Mouse (Mus musculus) heart, postnatal 0 days (tissue): ENCODE measurements around the gene Paqr5. TPM values are rescaled to one million over a fixed set of nuclear protein-coding genes. Genes with fewer than 3 reads are reported as not detected.

ENCODE experiments used
- ATAC-seq: fragments of 200-750 bp; cut with Nextera tagmentation; 2 replicates; pipeline ENCODE4 v1.8.0; 2017; ENCODE audit warnings: low read depth, moderate number of reproducible peaks, moderate library complexity; ENCODE audit not compliant: insufficient read depth
- DNase-seq: peaks from one replicate; pipeline ENCODE4 v3.0.0-alpha.2; 2016; ENCODE audit warnings: low spot score
- H3K27ac ChIP-seq: fragments of 300-500 bp; sonication (generic); 2 replicates; pipeline ENCODE4 v1.5.1; 2014; ENCODE audit warnings: low read depth, mild to moderate bottlenecking
- H3K27me3 ChIP-seq: fragments of 300-500 bp; sonication (generic); 2 replicates; pipeline ENCODE4 v1.6.1; 2014; ENCODE audit warnings: low read length, mixed read lengths; ENCODE audit not compliant: control insufficient read depth, insufficient read depth
- H3K36me3 ChIP-seq: fragments of 300-500 bp; sonication (generic); replicated peaks from 2 replicates; pipeline ENCODE4 v1.6.1; 2014; ENCODE audit warnings: low read length, mixed read lengths; ENCODE audit not compliant: control insufficient read depth, insufficient read depth
- H3K4me1 ChIP-seq: fragments of 300-500 bp; sonication (generic); 2 replicates; pipeline ENCODE4 v1.6.1; 2014; ENCODE audit warnings: antibody characterized with exemption; ENCODE audit not compliant: control insufficient read depth, insufficient read depth
- H3K4me2 ChIP-seq: fragments of 300-500 bp; sonication (generic); 2 replicates; pipeline ENCODE4 v1.6.1; 2014; ENCODE audit warnings: low read depth, mild to moderate bottlenecking, low read length, moderate library complexity
- H3K4me3 ChIP-seq: fragments of 300-500 bp; sonication (generic); 2 replicates; pipeline ENCODE4 v1.5.1; 2014; ENCODE audit warnings: low read depth, low read length
- H3K9ac ChIP-seq: fragments of 300-500 bp; sonication (generic); replicated peaks from 2 replicates; pipeline ENCODE4 v1.6.1; 2014; ENCODE audit warnings: low read depth, low read length, mixed read lengths
- H3K9me3 ChIP-seq: fragments of 300-500 bp; sonication (generic); replicated peaks from 2 replicates; pipeline ENCODE4 v1.6.1; 2016; ENCODE audit warnings: low read length; ENCODE audit not compliant: control insufficient read depth
- CTCF ChIP-seq: IDR thresholded peaks from 2 replicates; pipeline ENCODE4 v1.5.1; 2016; ENCODE audit warnings: antibody characterized with exemption, control low read depth, low read depth
- EP300 ChIP-seq: IDR thresholded peaks from 2 replicates; pipeline ENCODE4 v1.6.1; 2016; ENCODE audit warnings: antibody characterized with exemption, low read depth
- WGBS: fragments of 180-500 bp; shearing (Covaris S2); extraction: QIAGEN DNeasy Blood & Tissue Kit; methylation state at CpG from one replicate; pipeline ENCODE4 v1.1.7; 2014; 5-methylcytosine and 5-hydroxymethylcytosine counted together
- polyA plus RNA-seq: library from polyadenylated mRNA; unstranded; fragments of >200 nt; fragmentation: Nextera tagmentation; extraction: Ambion mirVana; gene quantifications from 2 replicates; pipeline ENCODE4 v1.2.1, GENCODE M21; 2015
- total RNA-seq: library from RNA; depleted of rRNA; stranded (reverse); fragments of >200 nt; gene quantifications from 2 replicates; pipeline ENCODE4 v1.2.3, GENCODE M21; 2014; ENCODE audit warnings: low replicate concordance

Gene Paqr5
- total and polyA plus RNA-seq, 2 experiments from 2014 or later: 0.18 to 5.1 TPM

DNA sequence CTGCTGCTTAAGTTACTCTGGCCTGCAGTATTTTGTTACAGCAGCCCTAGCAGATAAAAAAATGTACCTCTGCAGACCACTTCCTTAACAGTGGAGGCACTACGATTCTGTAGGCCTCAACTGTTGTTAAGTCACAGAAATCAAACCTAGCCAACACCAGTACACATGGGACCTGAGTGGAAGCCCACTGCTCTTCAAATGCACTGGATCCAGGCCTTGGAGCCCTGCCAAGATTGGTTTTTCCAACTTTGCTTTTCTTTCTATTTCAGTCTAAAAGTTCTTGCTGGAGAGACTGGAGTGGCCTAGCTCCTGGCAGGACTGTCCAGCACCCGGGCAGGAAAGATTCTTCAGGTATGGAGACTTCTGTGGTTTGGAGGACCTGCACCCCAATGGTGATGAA, 29.6 kb upstream of the Paqr5 start:
- ATAC-seq (no peak), DNase-seq (no peak)
- Histone ChIP-seq H3K4me2 (no peak overlapping the region), H3K9me3 (no peaks in the 10 kb centered on the region), H3K27me3 (no peaks in the 10 kb centered on the region), H3K9ac (no peak overlapping the region), H3K4me3 (no peak overlapping the region), H3K4me1 (0 out of 2 replicates have a peak, but pooled peaks cover 3% of the 10 kb centered on the region), H3K27ac (no peak overlapping the region), H3K36me3 (no peaks in the 10 kb centered on the region)
- 73% methylated on average over 2 of the region's 2 CpGs for WGBS
- TF ChIP-seq CTCF: no peak
- no peak for TF ChIP-seq EP300

DNA sequence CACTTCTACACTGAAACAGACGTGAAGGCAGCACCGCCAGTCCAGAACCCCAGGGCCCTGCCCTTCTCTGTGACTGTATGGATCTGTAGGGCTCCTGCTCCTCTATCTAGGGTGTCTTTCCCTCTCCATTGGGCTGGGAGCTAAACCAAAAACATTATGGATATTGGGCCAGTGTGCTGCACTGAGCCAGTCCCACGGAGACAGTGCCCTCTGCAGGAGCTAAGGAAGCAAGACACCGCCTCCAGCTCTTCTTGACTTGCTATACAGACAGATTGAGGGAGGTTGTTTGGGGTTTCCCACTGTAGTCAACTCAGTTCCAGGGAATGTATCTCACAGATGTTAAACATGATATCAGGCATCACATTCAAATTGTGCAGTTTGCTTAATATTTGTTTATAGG, 24.1 kb upstream of the Paqr5 start:
- 59% methylated on average over 4 of the region's 4 CpGs for WGBS
- no peak overlapping the region for H3K4me2 ChIP-seq
- TF ChIP-seq CTCF: peak; percentile 51
- TF ChIP-seq EP300: no peak
- no peak overlapping the region for H3K9ac ChIP-seq
- no peaks in the 10 kb centered on the region for H3K4me1 ChIP-seq
- no peak overlapping the region for H3K4me3 ChIP-seq
- H3K9me3 ChIP-seq: no peaks in the 10 kb centered on the region
- H3K27me3 ChIP-seq: no peaks in the 10 kb centered on the region
- H3K27ac ChIP-seq: no peak overlapping the region
- DNase-seq (no peak), ATAC-seq (no peak)
- no peaks in the 10 kb centered on the region for H3K36me3 ChIP-seq

DNA sequence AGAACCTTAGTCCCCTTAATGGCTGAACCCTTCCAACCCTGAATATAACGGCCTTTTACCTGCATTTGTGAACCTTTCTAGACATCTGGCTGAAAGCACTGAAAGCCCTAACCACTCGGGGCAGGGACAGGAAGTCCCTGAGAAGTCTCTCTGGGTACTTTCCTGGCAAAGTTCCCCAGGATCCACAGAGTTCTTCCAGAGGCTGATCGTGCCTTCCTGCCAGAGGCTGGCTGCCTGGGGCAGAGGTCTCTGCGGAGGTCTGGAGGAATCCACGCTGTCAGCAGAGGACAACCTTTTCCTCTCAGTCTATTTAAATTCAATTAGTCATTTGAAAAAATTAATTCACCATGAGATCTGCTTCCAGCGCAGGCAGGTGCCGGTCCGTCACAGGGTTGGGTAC, 22.5 kb upstream of the Paqr5 start:
- Histone ChIP-seq H3K4me1 (no peaks in the 10 kb centered on the region), H3K36me3 (no peaks in the 10 kb centered on the region), H3K9me3 (no peaks in the 10 kb centered on the region), H3K4me2 (no peak overlapping the region), H3K4me3 (no peak overlapping the region), H3K9ac (no peak overlapping the region), H3K27ac (no peak overlapping the region), H3K27me3 (no peaks in the 10 kb centered on the region)
- WGBS: 68% methylated on average over 8 of the region's 8 CpGs
- TF ChIP-seq CTCF: no peak
- no peak for TF ChIP-seq EP300
- ATAC-seq (no peak), DNase-seq (no peak)

DNA sequence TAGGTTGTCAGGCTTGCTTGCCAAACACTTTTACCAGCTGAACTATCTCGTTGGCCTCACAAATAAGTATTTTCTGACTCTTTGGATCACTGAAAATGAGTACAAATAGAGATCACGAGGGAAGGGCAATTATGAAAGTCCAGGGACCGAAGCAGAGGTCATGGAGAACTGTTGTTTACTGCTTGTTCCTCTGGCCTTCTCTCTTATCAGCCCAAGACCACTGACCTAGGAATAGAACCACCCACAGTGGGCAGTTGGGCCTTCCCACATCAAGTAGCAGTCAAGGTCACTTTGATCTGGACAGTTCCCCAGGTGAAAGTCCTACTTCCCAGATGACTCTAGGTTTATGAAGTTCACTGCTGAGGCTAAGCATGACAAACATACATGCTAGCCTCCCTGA, 15.5 kb upstream of the Paqr5 start:
- no peaks in the 10 kb centered on the region for H3K9me3 ChIP-seq
- no peak overlapping the region for H3K9ac ChIP-seq
- H3K4me2 ChIP-seq: no peak overlapping the region
- ATAC-seq (no peak), DNase-seq (no peak)
- H3K27ac ChIP-seq: no peak overlapping the region
- no peak for TF ChIP-seq EP300
- TF ChIP-seq CTCF: no peak
- H3K27me3 ChIP-seq: peaks cover 6% of the 10 kb centered on the region; the same call in 1 of the 2 replicates
- no peaks in the 10 kb centered on the region for H3K36me3 ChIP-seq
- 81% methylated on average over 3 of the region's 3 CpGs for WGBS
- H3K4me3 ChIP-seq: no peak overlapping the region
- no peaks in the 10 kb centered on the region for H3K4me1 ChIP-seq

DNA sequence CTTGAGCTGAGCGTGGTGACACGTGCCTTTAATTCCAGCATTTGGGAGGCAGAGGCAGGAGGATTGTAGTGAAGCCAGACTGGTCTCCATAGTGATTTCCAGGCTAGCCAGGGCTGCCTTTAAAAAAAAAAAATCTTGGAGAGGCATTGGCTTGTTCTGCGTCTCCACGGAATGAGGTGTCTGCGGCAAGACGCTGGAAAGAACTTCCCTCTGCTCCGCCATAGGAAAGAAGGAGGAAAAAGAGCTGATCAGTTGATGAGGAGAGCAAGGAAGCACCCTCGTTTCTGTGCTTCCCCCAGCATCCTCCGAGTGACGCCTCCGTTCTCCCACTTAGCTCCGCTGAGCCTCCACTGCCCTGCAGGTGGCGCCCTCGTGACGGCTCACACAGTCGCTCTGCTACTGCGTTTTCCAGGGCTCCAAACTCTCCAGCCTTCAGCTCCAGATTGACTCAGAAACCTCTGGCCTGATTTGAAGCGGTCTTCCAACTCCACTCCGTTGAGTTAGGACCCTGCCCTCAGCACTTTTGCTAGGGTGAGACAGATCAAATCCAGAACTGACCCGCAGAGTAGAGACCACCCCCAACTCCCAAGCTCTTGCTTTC, 13.5 kb upstream of the Paqr5 start:
- TF ChIP-seq CTCF: peak; percentile 96
- TF ChIP-seq EP300: no peak
- WGBS: 4% methylated on average over 20 of the region's 20 CpGs
- peak; percentile 82 for DNase-seq
- Histone ChIP-seq H3K4me1 (no peaks in the 10 kb centered on the region), H3K9me3 (no peaks in the 10 kb centered on the region), H3K36me3 (no peaks in the 10 kb centered on the region), H3K27me3 (peaks cover 6% of the 10 kb centered on the region; the same call in 1 of the 2 replicates), H3K9ac (no peak overlapping the region), H3K27ac (no peak overlapping the region), H3K4me2 (no peak overlapping the region), H3K4me3 (no peak overlapping the region)
- peak; percentile 76 for ATAC-seq

DNA sequence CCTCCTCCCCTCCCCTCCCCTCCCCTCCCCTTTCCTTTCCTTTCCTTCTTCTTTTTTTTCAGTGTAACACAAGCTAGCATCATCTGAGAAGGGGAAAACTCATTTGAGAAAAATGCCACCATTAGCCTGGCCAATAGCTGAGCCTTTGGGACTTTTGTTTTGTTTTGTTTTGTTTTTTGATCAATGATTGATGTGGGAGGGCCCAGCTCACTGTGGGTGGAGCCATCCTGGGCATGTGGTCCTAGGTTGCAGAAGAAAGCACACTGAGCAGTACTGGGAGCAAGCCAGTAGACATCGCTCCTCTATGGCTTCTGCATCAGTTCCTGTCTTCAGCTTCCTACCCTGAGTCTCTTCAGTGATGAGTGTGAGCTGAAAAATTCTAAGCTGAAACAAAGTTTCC, 9.2 kb upstream of the Paqr5 start:
- H3K4me2 ChIP-seq: no peak overlapping the region
- H3K36me3 ChIP-seq: no peaks in the 10 kb centered on the region
- no peak overlapping the region for H3K27ac ChIP-seq
- peaks cover 6% of the 10 kb centered on the region; the same call in 1 of the 2 replicates for H3K27me3 ChIP-seq
- TF ChIP-seq CTCF: no peak
- no peak for TF ChIP-seq EP300
- no peaks in the 10 kb centered on the region for H3K4me1 ChIP-seq
- no peak for ATAC-seq
- no peak for DNase-seq
- no peaks in the 10 kb centered on the region for H3K9me3 ChIP-seq
- WGBS: 90% methylated on average over 1 of the region's 1 CpGs
- H3K9ac ChIP-seq: no peak overlapping the region
- no peak overlapping the region for H3K4me3 ChIP-seq
